In the genomic region with DNA sequence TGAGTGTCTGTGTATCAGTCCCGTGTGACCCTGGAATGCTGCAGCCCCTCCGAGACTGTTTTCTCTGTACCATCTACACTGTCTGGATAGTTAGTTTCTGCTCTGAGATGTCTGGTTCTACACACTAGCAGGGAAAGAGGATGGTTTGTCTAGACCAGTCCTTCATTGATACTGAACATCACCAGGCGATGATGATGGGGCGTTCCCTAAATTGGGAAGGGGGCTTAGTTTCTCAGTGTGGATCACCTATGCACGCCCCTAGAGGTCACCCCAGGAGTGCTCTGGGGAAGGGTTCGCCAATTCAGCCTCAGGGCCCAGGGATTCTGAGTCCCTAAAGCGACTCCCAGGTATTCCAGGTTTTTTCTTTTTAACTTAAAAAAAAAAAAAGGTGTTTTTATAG, we compare ENCODE assay signal across 11 mouse cellular contexts. TPM values are rescaled to one million over a fixed set of nuclear protein-coding genes. Genes with fewer than 3 reads are reported as not detected.
DNase-seq lines count a peak whose midpoint lies in the region; ATAC-seq lines count a peak whose summit lies in the region.
"Had no signal": no experiment of that assay in that cellular context is flagged by ENCODE, and none has a peak within 500 bp of the region (broad histone marks: within the 10 kb centered on the region; RNA-seq: fewer than 3 reads in every experiment).

No protein-coding gene starts in this region.

- no peaks in the 10 kb centered on the region for H3K9me3 ChIP-seq in heart, embryonic 12.5 days (replicated peaks)
- H3K9me3 ChIP-seq in lung, embryonic 16.5 days (ENCODE audit: control insufficient read depth, low read length): no peaks in the 10 kb centered on the region
- H3K9me3 ChIP-seq in embryonic facial prominence, embryonic 14.5 days (ENCODE audit: control insufficient read depth, low read length): no peaks in the 10 kb centered on the region
- H3K9me3 ChIP-seq in stomach, embryonic 15.5 days: no peaks in the 10 kb centered on the region
- H3K9me3 ChIP-seq: midbrain, embryonic 15.5 days had no signal

- peaks cover 30% of the 10 kb centered on the region for H3K4me1 ChIP-seq in heart, embryonic 12.5 days (replicated peaks)
- peaks cover 14% of the 10 kb centered on the region for H3K4me1 ChIP-seq in lung, embryonic 16.5 days (replicated peaks; ENCODE audit: control insufficient read depth, insufficient read depth, low read length)
- peaks cover 13% of the 10 kb centered on the region for H3K4me1 ChIP-seq in embryonic facial prominence, embryonic 14.5 days (ENCODE audit: control insufficient read depth, insufficient read depth, low read length)
- no peaks in the 10 kb centered on the region for H3K4me1 ChIP-seq in stomach, embryonic 15.5 days

- no peak for ATAC-seq in heart, embryonic 12.5 days (ENCODE audit: insufficient number of reproducible peaks, low FRiP score)
- no peak; the same call in 1 of the 2 replicates for ATAC-seq in lung, embryonic 16.5 days (ENCODE audit: low read depth)
- 0 out of 2 replicates have a peak, but pooled peaks have one; percentile 6 for ATAC-seq in embryonic facial prominence, embryonic 14.5 days (ENCODE audit: low read depth)
- no peak for ATAC-seq in stomach, embryonic 15.5 days (ENCODE audit: insufficient read depth, low FRiP score, low read depth)
- no peak for ATAC-seq in cerebellum, adult (ENCODE audit: insufficient number of reproducible peaks, low FRiP score, low TSS enrichment)
- ATAC-seq in megakaryocyte, adult 5-6 weeks (ENCODE audit: poor library complexity, severe bottlenecking): no peak

- H3K9ac ChIP-seq in heart, embryonic 12.5 days: 0 out of 2 replicates have a peak overlapping the region, but pooled peaks have one; percentile 11
- H3K9ac ChIP-seq in lung, embryonic 16.5 days (ENCODE audit: low read length): peak overlapping the region; percentile 62
- peak overlapping the region; percentile 45 for H3K9ac ChIP-seq in embryonic facial prominence, embryonic 14.5 days (ENCODE audit: low read depth, low read length)
- no peak overlapping the region for H3K9ac ChIP-seq in stomach, embryonic 15.5 days
- H3K9ac ChIP-seq: midbrain, embryonic 15.5 days had no signal

- no peaks in the 10 kb centered on the region for H3K36me3 ChIP-seq in heart, embryonic 12.5 days
- H3K36me3 ChIP-seq in lung, embryonic 16.5 days (ENCODE audit: control insufficient read depth, insufficient read depth, low read length): no peaks in the 10 kb centered on the region
- H3K36me3 ChIP-seq in embryonic facial prominence, embryonic 14.5 days (ENCODE audit: control insufficient read depth, insufficient read depth, low read length): no peaks in the 10 kb centered on the region
- no peaks in the 10 kb centered on the region for H3K36me3 ChIP-seq in stomach, embryonic 15.5 days
- H3K36me3 ChIP-seq: midbrain, embryonic 15.5 days had no signal

- intact Hi-C loops in heart, postnatal 10 days (cut with DNase I): no loop called here

- no peak overlapping the region for H3K27ac ChIP-seq in heart, embryonic 12.5 days (ENCODE audit: poor library complexity, severe bottlenecking)
- H3K27ac ChIP-seq in lung, embryonic 16.5 days (ENCODE audit: low read length): peak overlapping the region; percentile 75
- H3K27ac ChIP-seq in embryonic facial prominence, embryonic 14.5 days (replicated peaks; ENCODE audit: low read depth, low read length): peak overlapping the region; percentile 39; the same call in 1 of the 2 replicates
- peak overlapping the region; percentile 64; the same call in 1 of the 2 replicates for H3K27ac ChIP-seq in stomach, embryonic 15.5 days
- H3K27ac ChIP-seq: midbrain, embryonic 15.5 days had no signal

- H3K27me3 ChIP-seq in heart, embryonic 12.5 days (replicated peaks): peaks cover 41% of the 10 kb centered on the region
- H3K27me3 ChIP-seq in lung, embryonic 16.5 days (ENCODE audit: control insufficient read depth, insufficient read depth, low read depth, low read length): peaks cover 13% of the 10 kb centered on the region
- peaks cover 15% of the 10 kb centered on the region for H3K27me3 ChIP-seq in embryonic facial prominence, embryonic 14.5 days (replicated peaks; ENCODE audit: control insufficient read depth, insufficient read depth, low read length)
- peaks cover 15% of the 10 kb centered on the region for H3K27me3 ChIP-seq in stomach, embryonic 15.5 days (replicated peaks)

- WGBS in heart, embryonic 12.5 days: 38% methylated on average over 7 of the region's 7 CpGs
- 39% methylated on average over 7 of the region's 7 CpGs for WGBS in lung, embryonic 16.5 days
- 32% methylated on average over 7 of the region's 7 CpGs for WGBS in embryonic facial prominence, embryonic 14.5 days
- 43% methylated on average over 7 of the region's 7 CpGs for WGBS in stomach, embryonic 15.5 days

- no peak for DNase-seq in heart, postnatal 10 days
- no peak for DNase-seq in lung, postnatal 25 days (ENCODE audit: low spot score)
- DNase-seq in embryonic facial prominence, embryonic 14.5 days (ENCODE audit: low spot score): no peak
- DNase-seq: cerebellum, adult 9-11 months had no signal

- peak overlapping the region; percentile 52; the same call in 1 of the 2 replicates for H3K4me2 ChIP-seq in heart, embryonic 12.5 days
- H3K4me2 ChIP-seq in lung, embryonic 16.5 days (ENCODE audit: low read depth, low read length): peak overlapping the region; percentile 56
- peak overlapping the region; percentile 45 for H3K4me2 ChIP-seq in embryonic facial prominence, embryonic 14.5 days (ENCODE audit: low read depth, low read length)
- peak overlapping the region; percentile 45 for H3K4me2 ChIP-seq in stomach, embryonic 15.5 days

- no peak overlapping the region for H3K4me3 ChIP-seq in heart, embryonic 12.5 days
- peak overlapping the region; percentile 33; the same call in 1 of the 2 replicates for H3K4me3 ChIP-seq in lung, embryonic 16.5 days (ENCODE audit: low read length)
- H3K4me3 ChIP-seq in embryonic facial prominence, embryonic 14.5 days (ENCODE audit: low read depth, low read length): no peak overlapping the region
- no peak overlapping the region for H3K4me3 ChIP-seq in stomach, embryonic 15.5 days (replicated peaks)
- H3K4me3 ChIP-seq: midbrain, embryonic 15.5 days had no signal

RNA-seq across cellular contexts. Expression of a gene that starts 3.7 kb away (rescaled TPM):
- polyA plus RNA-seq in heart, embryonic 12.5 days (2016; fragmentation: Nextera tagmentation; extraction: Ambion mirVana): 0.15 TPM in 2 replicates
- total RNA-seq in heart, postnatal 10 days (2021): under 1 TPM in 1 of 2 experiments, not detected in 1; 0.27 TPM
- 0.20 and 0.23 TPM in 2 replicates for polyA plus RNA-seq in lung, embryonic 16.5 days (2015; fragmentation: Nextera tagmentation; extraction: Ambion mirVana)
- 0.25 TPM in 1 of 2 replicates, not detected in the other for polyA plus RNA-seq in embryonic facial prominence, embryonic 14.5 days (2014; fragmentation: Nextera tagmentation; extraction: Ambion mirVana)
- not detected in 2 replicates for polyA plus RNA-seq in stomach, embryonic 15.5 days (2015; fragmentation: Nextera tagmentation; extraction: Ambion mirVana)
- not detected in 2 replicates for total RNA-seq in megakaryocyte, adult 5-6 weeks (2015)
- not detected in 2 replicates for total RNA-seq in megakaryocyte, adult 5-6 weeks (2017)
- polyA plus RNA-seq: kidney, adult 2 months had no signal

RNA-seq across cellular contexts. Expression of a gene that starts 14.9 kb away (rescaled TPM):
- polyA plus RNA-seq in heart, embryonic 12.5 days (2016; fragmentation: Nextera tagmentation; extraction: Ambion mirVana): 52.2 and 58.2 TPM in 2 replicates
- 10 to 100 TPM; 16.7 to 17.4 TPM for total RNA-seq in heart, postnatal 10 days (2021)
- polyA plus RNA-seq in lung, embryonic 16.5 days (2015; fragmentation: Nextera tagmentation; extraction: Ambion mirVana): 80.7 and 84.3 TPM in 2 replicates
- 77.6 and 92.2 TPM in 2 replicates for polyA plus RNA-seq in embryonic facial prominence, embryonic 14.5 days (2014; fragmentation: Nextera tagmentation; extraction: Ambion mirVana)
- 101 and 109 TPM in 2 replicates for polyA plus RNA-seq in stomach, embryonic 15.5 days (2015; fragmentation: Nextera tagmentation; extraction: Ambion mirVana)
- total RNA-seq in megakaryocyte, adult 5-6 weeks (2015): 14.5 and 16.4 TPM in 2 replicates
- 17.3 and 19.6 TPM in 2 replicates for total RNA-seq in megakaryocyte, adult 5-6 weeks (2017)

RNA-seq across cellular contexts. Expression of a gene that starts 38.2 kb away (rescaled TPM):
- 30.7 and 32.3 TPM in 2 replicates for polyA plus RNA-seq in heart, embryonic 12.5 days (2016; fragmentation: Nextera tagmentation; extraction: Ambion mirVana)
- 10 to 100 TPM; 15.1 to 15.8 TPM for total RNA-seq in heart, postnatal 10 days (2021)
- 33.0 and 38.3 TPM in 2 replicates for polyA plus RNA-seq in lung, embryonic 16.5 days (2015; fragmentation: Nextera tagmentation; extraction: Ambion mirVana)
- 27.2 and 31.2 TPM in 2 replicates for polyA plus RNA-seq in embryonic facial prominence, embryonic 14.5 days (2014; fragmentation: Nextera tagmentation; extraction: Ambion mirVana)
- 30.7 and 34.4 TPM in 2 replicates for polyA plus RNA-seq in stomach, embryonic 15.5 days (2015; fragmentation: Nextera tagmentation; extraction: Ambion mirVana)
- 18.1 and 21.1 TPM in 2 replicates for total RNA-seq in megakaryocyte, adult 5-6 weeks (2015)
- 24.8 and 34.9 TPM in 2 replicates for total RNA-seq in megakaryocyte, adult 5-6 weeks (2017)

RNA-seq across cellular contexts. Expression of a gene that starts 45.6 kb away (rescaled TPM):
- 1.00 and 1.1 TPM in 2 replicates for polyA plus RNA-seq in heart, embryonic 12.5 days (2016; fragmentation: Nextera tagmentation; extraction: Ambion mirVana)
- total RNA-seq in heart, postnatal 10 days (2021): 1 to 10 TPM in 1 of 2 experiments, under 1 TPM in 1; 0.57 to 1.1 TPM
- polyA plus RNA-seq in lung, embryonic 16.5 days (2015; fragmentation: Nextera tagmentation; extraction: Ambion mirVana): 1.5 and 1.6 TPM in 2 replicates
- 2.9 and 3.2 TPM in 2 replicates for polyA plus RNA-seq in embryonic facial prominence, embryonic 14.5 days (2014; fragmentation: Nextera tagmentation; extraction: Ambion mirVana)
- 3.2 and 3.7 TPM in 2 replicates for polyA plus RNA-seq in stomach, embryonic 15.5 days (2015; fragmentation: Nextera tagmentation; extraction: Ambion mirVana)
- total RNA-seq in megakaryocyte, adult 5-6 weeks (2015): 0.60 and 1.5 TPM in 2 replicates
- 0.29 and 0.98 TPM in 2 replicates for total RNA-seq in megakaryocyte, adult 5-6 weeks (2017)

RNA-seq across cellular contexts. Expression of a gene that starts 53.0 kb away (rescaled TPM):
- 10.2 and 10.6 TPM in 2 replicates for polyA plus RNA-seq in heart, embryonic 12.5 days (2016; fragmentation: Nextera tagmentation; extraction: Ambion mirVana)
- 10 to 100 TPM; 15.1 to 18.5 TPM for total RNA-seq in heart, postnatal 10 days (2021)
- 15.8 and 16.4 TPM in 2 replicates for polyA plus RNA-seq in lung, embryonic 16.5 days (2015; fragmentation: Nextera tagmentation; extraction: Ambion mirVana)
- 12.5 and 13.2 TPM in 2 replicates for polyA plus RNA-seq in embryonic facial prominence, embryonic 14.5 days (2014; fragmentation: Nextera tagmentation; extraction: Ambion mirVana)
- 20.9 and 23.0 TPM in 2 replicates for polyA plus RNA-seq in stomach, embryonic 15.5 days (2015; fragmentation: Nextera tagmentation; extraction: Ambion mirVana)
- total RNA-seq in megakaryocyte, adult 5-6 weeks (2015): 35.0 and 35.5 TPM in 2 replicates
- 31.7 and 35.2 TPM in 2 replicates for total RNA-seq in megakaryocyte, adult 5-6 weeks (2017)
